ENCODE assay signal across 7 mouse cellular contexts in genomic region chr16:22163456-22163851, GRCm38 (mm10). TPM values are rescaled to one million over a fixed set of nuclear protein-coding genes. Genes with fewer than 3 reads are reported as not detected.
DNase-seq lines count a peak whose midpoint lies in the region; ATAC-seq lines count a peak whose summit lies in the region.

No protein-coding gene starts in this region.

- peaks cover 5% of the 10 kb centered on the region for H3K4me1 ChIP-seq in embryonic facial prominence, embryonic 15.5 days
- peaks cover 27% of the 10 kb centered on the region for H3K4me1 ChIP-seq in hindbrain, embryonic 12.5 days

- no peaks in the 10 kb centered on the region for H3K9me3 ChIP-seq in embryonic facial prominence, embryonic 15.5 days (replicated peaks)
- no peaks in the 10 kb centered on the region for H3K9me3 ChIP-seq in hindbrain, embryonic 12.5 days (replicated peaks)

- H3K27ac ChIP-seq in embryonic facial prominence, embryonic 15.5 days (replicated peaks): peak overlapping the region; percentile 92
- peak overlapping the region; percentile 86 for H3K27ac ChIP-seq in hindbrain, embryonic 12.5 days

- peak; percentile 66 for ATAC-seq in embryonic facial prominence, embryonic 15.5 days (ENCODE audit: insufficient number of reproducible peaks, low FRiP score, low TSS enrichment, low read depth)
- ATAC-seq in hindbrain, embryonic 12.5 days (ENCODE audit: low FRiP score): peak; percentile 75
- 0 out of 2 replicates have a peak, but pooled peaks have one; percentile 22 for ATAC-seq in monocyte, adult 5-6 weeks (replicated peaks; ENCODE audit: insufficient number of reproducible peaks, low FRiP score, low TSS enrichment, poor library complexity, severe bottlenecking)

- H3K27me3 ChIP-seq in embryonic facial prominence, embryonic 15.5 days: no peaks in the 10 kb centered on the region
- H3K27me3 ChIP-seq in hindbrain, embryonic 12.5 days: no peaks in the 10 kb centered on the region

- peak overlapping the region; percentile 87 for H3K4me2 ChIP-seq in embryonic facial prominence, embryonic 15.5 days (replicated peaks)
- peak overlapping the region; percentile 84 for H3K4me2 ChIP-seq in hindbrain, embryonic 12.5 days (replicated peaks)

- H3K36me3 ChIP-seq in embryonic facial prominence, embryonic 15.5 days: no peaks in the 10 kb centered on the region
- no peaks in the 10 kb centered on the region for H3K36me3 ChIP-seq in hindbrain, embryonic 12.5 days

- under 1% methylated on average over 27 of the region's 27 CpGs for WGBS in embryonic facial prominence, embryonic 15.5 days
- WGBS in hindbrain, embryonic 12.5 days: under 1% methylated on average over 27 of the region's 27 CpGs

- peak overlapping the region; percentile 96 for H3K4me3 ChIP-seq in embryonic facial prominence, embryonic 15.5 days (replicated peaks)
- peak overlapping the region; percentile 77 for H3K4me3 ChIP-seq in hindbrain, embryonic 12.5 days

- DNase-seq in urinary bladder, adult 2 months (ENCODE audit: low spot score): peak; percentile 37
- DNase-seq in urinary bladder, postnatal 4 days (ENCODE audit: low spot score in 2 of 2): no peak
- DNase-seq in liver: peak; percentile 26
- no peak for DNase-seq in c-Kit-positive CD71-positive TER-119-positive erythroid progenitor cells, embryonic 14.5 days (ENCODE audit: low spot score)

- peak overlapping the region; percentile 98 for H3K9ac ChIP-seq in embryonic facial prominence, embryonic 15.5 days
- peak overlapping the region; percentile 97 for H3K9ac ChIP-seq in hindbrain, embryonic 12.5 days

RNA-seq across cellular contexts. Expression of gene Igf2bp2, which starts 0.4 kb away (rescaled TPM):
- 2.6 and 5.1 TPM in 2 replicates for polyA plus RNA-seq in urinary bladder, adult 2 months (2012; rRNA removed)
- 78.9 and 84.4 TPM in 2 replicates for polyA plus RNA-seq in embryonic facial prominence, embryonic 15.5 days (2015; fragmentation: Nextera tagmentation; extraction: Ambion mirVana)
- 89.9 and 93.6 TPM in 2 replicates for polyA plus RNA-seq in hindbrain, embryonic 12.5 days (2016; fragmentation: Nextera tagmentation; extraction: Ambion mirVana)
- 0.10 TPM in 1 of 3 replicates, not detected in the others for total RNA-seq in monocyte, adult 5-6 weeks (2017)

Comparison
In these comparisons a context has a peak if more than half of its experiments do, and no peak if none do; other contexts are left out.
1. DNase-seq: peak in urinary bladder, adult 2 months (single experiment) and liver (single experiment); none in urinary bladder, postnatal 4 days (0 of 2) and c-Kit-positive CD71-positive TER-119-positive erythroid progenitor cells, embryonic 14.5 days (single experiment).
2. ATAC-seq: peak in every context shown above with its lines; median percentile 75 in hindbrain, embryonic 12.5 days; 66 in embryonic facial prominence, embryonic 15.5 days; 22 in monocyte, adult 5-6 weeks.
3. RNA of gene Igf2bp2, which starts 0.4 kb away (polyA plus RNA-seq): 89.9 to 93.6 TPM in hindbrain, embryonic 12.5 days and 78.9 to 84.4 TPM in embryonic facial prominence, embryonic 15.5 days; 2.6 to 5.1 TPM in urinary bladder, adult 2 months; every median in the first group is over 10 times any median in the second.